Mouse (Mus musculus) effector memory CD4-positive, alpha-beta T cell, adult 5 months (primary cell): Measurements from ENCODE around the gene Sptssb. TPM values are rescaled to one million over a fixed set of nuclear protein-coding genes. Genes with fewer than 3 reads are reported as not detected.

ENCODE experiments used
- polyA plus RNA-seq: library from polyadenylated mRNA; unstranded; fragments of 100-300 nt; shearing (Covaris generic); gene quantifications from one replicate; pipeline ENCODE4 v1.2.1, GENCODE M21; 2017

Sptssb gene
- not detected for polyA plus RNA-seq

GRCm38 (mm10) chr3:69859858-69860588 lies at the start of gene Sptssb:
Gene Sptssb, minus strand, starts transcription at chr3:69859940.

Other genes with a start within 250 kb of the Sptssb start
- gene Nmd3, start 138.0 kb downstream of the Sptssb start, polyA plus RNA-seq = 161 TPM
- gene Otol1, start 147.7 kb upstream of the Sptssb start, polyA plus RNA-seq = not detected